Mouse (Mus musculus) MEL-GATA-1-ER (cell line): ENCODE measurements around the gene Btbd8.
A peak's percentile ranks its signal among the peaks of the same experiment; 100 is the strongest.

Experiments used
- DNase-seq: peaks from one replicate; pipeline ENCODE4 v3.0.0-alpha.2; 2012; ENCODE audit warnings: low read depth; ENCODE audit errors: extremely low read depth

Btbd8 gene

DNA sequence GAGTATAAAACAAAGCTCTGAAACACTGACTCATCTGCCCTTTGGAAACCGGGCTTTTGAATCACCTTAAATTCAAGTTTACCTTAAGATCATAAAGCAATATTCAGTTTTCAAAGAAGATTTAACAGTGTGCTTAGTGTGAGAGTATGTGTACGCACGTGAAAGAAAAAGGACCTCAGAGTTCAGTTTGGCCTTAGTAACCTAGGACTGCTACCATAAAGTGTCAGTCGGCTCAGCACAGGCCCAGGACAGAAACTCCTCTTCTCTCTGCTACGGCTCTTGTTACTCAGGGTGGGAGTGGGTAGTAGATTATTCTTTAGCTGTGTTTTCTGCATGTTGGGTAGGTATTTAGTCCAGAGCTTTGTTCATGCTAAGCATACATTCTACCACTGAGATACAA, 11.8 kb downstream of the Btbd8 start:
- DNase-seq: no peak

DNA sequence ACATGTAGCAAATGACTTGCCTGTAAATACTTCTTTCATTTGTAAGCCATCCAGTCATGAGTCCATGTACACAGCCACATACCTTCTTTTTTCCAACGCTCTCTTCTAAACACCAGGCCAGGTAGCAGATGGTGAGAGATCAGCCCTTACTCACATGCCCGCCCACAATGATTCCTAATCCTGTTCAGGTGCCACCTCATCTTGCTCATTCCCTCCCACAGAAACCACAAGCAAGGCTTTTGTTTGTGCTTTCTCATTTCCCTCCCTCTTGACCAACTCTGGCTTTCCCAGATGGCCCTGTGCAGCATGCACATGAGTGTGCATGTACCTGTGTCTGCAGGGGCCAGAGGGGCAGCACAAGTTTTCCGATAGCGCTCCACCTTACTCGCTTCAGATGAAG, 12.5 kb downstream of the Btbd8 start:
- no peak for DNase-seq

DNA sequence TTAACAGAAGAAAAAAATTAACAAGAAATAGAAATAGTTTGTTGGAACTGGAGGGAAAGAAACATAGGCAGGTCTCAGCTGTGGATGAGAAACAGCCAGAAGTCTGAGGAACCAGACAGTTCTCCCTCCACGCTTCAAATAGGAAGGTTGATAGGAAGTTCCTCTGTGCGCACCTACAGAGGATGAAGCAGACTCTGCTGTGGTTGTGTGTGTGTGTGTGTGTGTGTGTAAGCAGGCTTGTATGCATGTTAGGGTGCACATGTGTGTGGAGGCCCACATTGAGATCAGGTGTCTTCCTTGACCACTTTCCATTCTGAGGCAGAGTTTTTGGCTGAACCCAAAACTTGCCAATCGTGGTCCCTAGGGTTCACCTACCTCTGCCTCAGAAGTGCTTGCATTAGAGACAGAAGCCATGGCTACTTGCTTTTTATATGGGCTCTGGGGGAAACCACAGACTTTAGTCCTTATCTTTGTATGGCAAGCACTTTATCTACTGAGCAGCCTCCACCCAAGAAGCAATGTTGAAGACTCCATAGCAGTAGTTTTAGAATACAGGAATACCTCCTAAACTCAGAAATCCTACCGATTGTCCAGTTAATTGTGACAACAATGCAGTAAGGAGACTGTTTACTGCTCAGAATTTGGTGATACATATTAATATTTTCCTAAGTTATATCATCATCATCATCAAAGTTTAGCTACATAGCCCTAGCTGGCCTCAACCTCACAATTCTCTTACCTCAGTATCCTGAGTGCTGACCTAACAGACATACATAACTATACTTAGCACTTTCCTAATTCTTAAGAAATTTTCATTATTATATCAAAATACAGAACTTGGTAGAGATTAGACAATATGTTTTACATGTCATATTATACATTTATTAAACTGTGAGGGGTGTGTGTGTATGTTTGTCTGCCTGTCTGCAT, 24.6 kb downstream of the Btbd8 start:
- peak; percentile 44 for DNase-seq

GRCm38 (mm10) chr5:107466501-107466900, 28.7 kb downstream of the Btbd8 start:
- DNase-seq: no peak

GRCm38 (mm10) chr5:107467098-107467497, 29.3 kb downstream of the Btbd8 start:
- DNase-seq: no peak

DNA sequence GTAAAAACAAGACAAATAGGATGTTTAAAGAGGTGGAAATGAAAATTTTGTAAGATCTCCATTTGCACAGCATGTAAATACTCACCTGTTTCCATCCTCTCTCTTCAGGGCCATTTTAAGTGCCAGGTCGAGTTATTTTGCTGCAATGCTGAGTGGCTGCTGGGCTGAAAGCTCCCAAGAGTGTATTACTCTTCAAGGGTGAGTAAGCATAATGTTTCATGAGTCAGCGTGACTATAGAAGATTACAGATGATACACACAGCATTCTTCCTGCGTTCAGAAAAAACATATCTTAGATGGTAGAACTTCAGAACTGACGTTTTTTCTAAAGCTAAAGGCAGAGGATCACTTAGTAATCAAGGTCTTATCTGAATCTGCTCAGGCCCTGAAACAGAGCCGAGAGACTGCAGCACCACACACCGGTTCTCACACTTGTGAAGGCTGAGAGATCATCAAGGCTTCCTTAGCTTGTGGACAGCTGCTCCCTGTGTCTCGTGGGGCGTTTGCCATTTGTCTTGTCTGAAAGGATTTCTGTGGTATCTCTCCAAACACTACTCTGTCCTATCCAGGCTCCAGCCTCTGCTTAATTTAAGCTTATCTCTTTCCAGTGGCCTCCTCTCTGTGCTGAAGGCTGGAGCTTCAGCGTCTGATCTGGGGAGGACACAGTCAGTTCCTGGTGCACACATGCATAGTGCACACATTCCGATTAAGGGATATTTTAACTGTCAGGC, 33.0 kb downstream of the Btbd8 start:
- peak; percentile 44 for DNase-seq

- DNase-seq: peak; percentile 92
Observed at GRCm38 (mm10) chr5:107480194-107480593, 42.4 kb downstream of the Btbd8 start.

- no peak for DNase-seq
Observed at GRCm38 (mm10) chr5:107488996-107489395, 51.2 kb downstream of the Btbd8 start.

- no peak for DNase-seq
Observed at GRCm38 (mm10) chr5:107491036-107491435, 53.2 kb downstream of the Btbd8 start.

GRCm38 (mm10) chr5:107492471-107492870, 54.7 kb downstream of the Btbd8 start:
- no peak for DNase-seq

DNA sequence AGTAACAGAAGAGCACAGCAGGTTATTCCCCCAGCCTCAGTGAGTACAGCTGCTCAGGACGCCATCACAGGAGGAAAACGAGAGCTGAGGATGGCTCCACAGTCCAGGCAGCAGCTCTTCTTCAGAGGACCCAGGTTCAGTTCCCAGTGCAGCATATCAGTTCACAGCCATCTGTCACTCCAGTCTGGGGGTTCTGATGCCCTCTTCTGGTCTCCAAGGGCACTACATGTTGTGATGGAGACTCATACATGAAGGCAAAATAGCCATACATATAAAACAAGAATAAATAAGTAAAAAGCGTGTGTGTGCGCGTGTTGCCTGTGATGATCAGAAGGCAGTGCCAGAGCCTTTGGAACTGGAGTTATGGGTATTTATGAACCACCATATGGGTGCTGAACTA, 57.0 kb downstream of the Btbd8 start:
- DNase-seq: no peak

DNA sequence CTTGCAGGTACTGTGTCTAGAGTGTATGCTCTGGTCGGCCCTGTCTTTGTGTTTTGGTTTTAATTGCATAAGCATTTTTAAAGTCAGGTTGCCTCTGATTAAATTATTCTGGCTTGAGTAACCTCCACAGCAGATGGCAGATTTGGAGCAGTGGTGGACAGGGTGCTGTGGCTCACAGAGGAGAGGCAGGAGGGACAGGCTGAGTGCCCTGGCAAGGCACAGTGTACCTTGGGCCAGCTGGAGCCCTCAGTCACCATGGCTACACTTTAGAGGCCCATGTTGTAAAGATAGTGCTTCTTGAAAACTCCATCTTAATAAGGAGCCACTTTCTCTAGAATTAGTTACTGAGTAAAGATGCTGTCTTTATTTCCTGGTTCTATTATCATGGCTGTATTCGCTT, 58.2 kb downstream of the Btbd8 start:
- DNase-seq: no peak

GRCm38 (mm10) chr5:107497519-107498501, 60.0 kb downstream of the Btbd8 start:
- no peak for DNase-seq

- DNase-seq: no peak
Observed at GRCm38 (mm10) chr5:107498806-107499310, 61.1 kb downstream of the Btbd8 start.

GRCm38 (mm10) chr5:107499891-107500535, 62.2 kb downstream of the Btbd8 start:
- no peak for DNase-seq

DNA sequence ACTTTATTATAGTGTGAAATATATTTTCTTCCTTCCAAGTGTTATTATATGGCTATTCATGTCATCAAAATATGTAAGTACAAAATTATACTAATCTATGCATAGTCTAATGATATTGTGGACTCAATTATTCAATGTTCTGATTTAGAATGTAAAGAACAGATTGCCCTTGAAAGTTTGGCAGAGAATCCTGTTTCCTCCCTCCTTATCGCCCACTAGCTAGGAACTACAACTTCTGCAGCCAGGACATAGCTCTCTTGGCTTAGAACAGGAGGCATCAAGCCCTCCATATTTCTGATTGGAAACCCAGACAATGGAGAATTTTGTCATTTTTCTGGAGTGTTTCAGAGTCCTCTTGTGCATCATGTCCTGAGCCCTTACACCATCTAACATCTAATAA, 62.9 kb downstream of the Btbd8 start:
- no peak for DNase-seq

GRCm38 (mm10) chr5:107507321-107507720, 69.5 kb downstream of the Btbd8 start, which contains the start of gene Gm42669:
TSS of gene Gm42669 (plus strand) at chr5:107507621.
- no peak for DNase-seq

- no peak for DNase-seq
Observed at GRCm38 (mm10) chr5:107510503-107510902, 72.7 kb downstream of the Btbd8 start.

DNA sequence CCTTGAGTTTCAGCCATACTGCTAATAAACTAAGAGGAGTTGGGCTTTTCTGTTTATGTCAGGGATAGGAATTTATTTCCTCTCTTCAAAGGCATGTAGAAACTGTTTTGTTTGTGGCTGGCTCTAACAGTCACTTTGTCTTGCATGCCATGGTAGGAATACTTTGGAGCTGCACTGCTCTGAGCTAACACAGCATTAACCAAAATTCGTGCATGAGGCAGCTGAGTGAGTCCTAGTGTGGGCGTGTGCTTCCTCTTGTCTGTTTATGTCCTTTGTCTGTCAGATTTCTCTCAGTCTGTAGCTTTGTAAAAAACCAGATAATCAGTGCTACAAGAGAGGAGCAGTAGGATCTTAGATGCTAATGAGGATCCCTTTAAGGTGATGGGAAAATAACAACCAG, 73.5 kb downstream of the Btbd8 start:
- DNase-seq: no peak

DNA sequence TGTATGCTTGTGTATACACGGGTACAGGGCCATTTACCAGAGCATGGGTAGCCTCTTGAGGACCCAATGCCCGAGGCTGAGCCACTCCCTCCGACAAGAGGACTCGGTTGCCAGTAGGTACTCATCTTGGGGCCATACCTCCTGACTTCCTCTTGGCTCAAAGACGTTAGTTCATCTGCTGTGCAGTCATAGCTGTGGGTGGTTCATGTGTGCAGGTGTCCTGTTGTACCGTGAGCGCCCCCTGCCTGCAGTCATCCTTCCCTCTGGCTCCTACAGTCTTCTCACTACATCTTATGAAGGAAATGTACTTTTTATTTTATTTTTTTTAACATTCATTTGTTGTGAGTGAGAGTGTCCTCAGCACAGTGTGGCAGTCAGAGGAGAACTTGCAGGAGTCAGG, 75.8 kb downstream of the Btbd8 start:
- DNase-seq: peak; percentile 76

DNA sequence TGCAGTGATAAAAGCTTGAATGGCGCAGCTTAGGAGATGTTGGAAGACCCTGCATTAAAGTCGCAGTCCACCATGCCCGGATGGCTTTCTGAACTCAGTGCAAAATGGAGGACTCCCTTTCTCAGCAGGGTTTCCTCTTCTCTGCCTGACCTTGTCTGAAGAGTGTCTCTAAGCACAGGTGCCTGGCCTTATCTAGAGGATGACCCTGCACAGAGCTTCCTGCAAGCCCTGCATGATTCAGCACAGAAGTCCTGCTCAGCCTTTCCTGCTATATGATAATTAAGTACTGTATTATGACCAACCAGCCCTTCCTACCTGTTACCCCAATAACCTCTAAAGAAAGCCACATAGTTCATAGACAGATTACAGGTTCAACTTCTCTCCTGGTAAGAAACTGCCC, 77.7 kb downstream of the Btbd8 start:
- DNase-seq: peak; percentile 6
